Mouse (Mus musculus) ZHBTc4 (cell line): ENCODE measurements around the gene Nsun6.

Source experiments
- DNase-seq: peaks from one replicate; pipeline ENCODE4 v3.0.0-alpha.2; 2011; ENCODE audit warnings: low read depth, low spot score

Gene Nsun6

GRCm38 (mm10) chr2:15054945-15055637, at the start of gene Nsun6:
TSS of gene Nsun6 (minus strand) at chr2:15055069.
- DNase-seq, result peak; percentile 98

- no peak for DNase-seq
These were observed 49.5 kb upstream of the Nsun6 start for GRCm38 (mm10) chr2:15104386-15104785.

GRCm38 (mm10) chr2:15096514-15097090, 41.7 kb upstream of the Nsun6 start:
- DNase-seq, result peak; percentile 7

GRCm38 (mm10) chr2:15087308-15087707, 32.4 kb upstream of the Nsun6 start:
- DNase-seq, result no peak

GRCm38 (mm10) chr2:15083702-15084101, 28.8 kb upstream of the Nsun6 start:
- no peak for DNase-seq

GRCm38 (mm10) chr2:15067091-15067490, 12.2 kb upstream of the Nsun6 start:
- DNase-seq, result no peak

- no peak for DNase-seq
These were observed 10.6 kb upstream of the Nsun6 start for GRCm38 (mm10) chr2:15065447-15065846.

GRCm38 (mm10) chr2:15064380-15065269, 9.8 kb upstream of the Nsun6 start:
- DNase-seq, result no peak

GRCm38 (mm10) chr2:15063815-15064214, 8.9 kb upstream of the Nsun6 start:
- DNase-seq, result peak; percentile 48

- no peak for DNase-seq
These were observed 6.0 kb upstream of the Nsun6 start for GRCm38 (mm10) chr2:15060856-15061255.

GRCm38 (mm10) chr2:15058227-15058626, 3.4 kb upstream of the Nsun6 start:
- no peak for DNase-seq

- peak; percentile 29 for DNase-seq
These were observed 877 bp upstream of the Nsun6 start for GRCm38 (mm10) chr2:15055741-15056151.

- DNase-seq, result peak; percentile 81
These were observed 373 bp downstream of the Nsun6 start for GRCm38 (mm10) chr2:15054496-15054895.

GRCm38 (mm10) chr2:15049117-15049873, 5.6 kb downstream of the Nsun6 start, which contains the start of gene Arl5b:
TSS of gene Arl5b (plus strand) at chr2:15049395.
- DNase-seq, result peak; percentile 93

- peak; percentile 58 for DNase-seq
These were observed 14.5 kb downstream of the Nsun6 start for GRCm38 (mm10) chr2:15040326-15040725.

GRCm38 (mm10) chr2:15038705-15039104, 16.2 kb downstream of the Nsun6 start:
- DNase-seq, result no peak

GRCm38 (mm10) chr2:15027816-15028215, 27.1 kb downstream of the Nsun6 start:
- DNase-seq, result no peak

GRCm38 (mm10) chr2:15026817-15027216, 28.1 kb downstream of the Nsun6 start:
- no peak for DNase-seq

- no peak for DNase-seq
These were observed 46.8 kb downstream of the Nsun6 start for GRCm38 (mm10) chr2:15008072-15008471.

- no peak for DNase-seq
These were observed 47.3 kb downstream of the Nsun6 start for GRCm38 (mm10) chr2:15007531-15007930.

- DNase-seq, result no peak
These were observed 57.0 kb downstream of the Nsun6 start for GRCm38 (mm10) chr2:14997836-14998235.

- DNase-seq, result no peak
These were observed 58.8 kb downstream of the Nsun6 start for GRCm38 (mm10) chr2:14996036-14996435.
